Comparison of ENCODE assay signal across 8 mouse cellular contexts in the genomic region with DNA sequence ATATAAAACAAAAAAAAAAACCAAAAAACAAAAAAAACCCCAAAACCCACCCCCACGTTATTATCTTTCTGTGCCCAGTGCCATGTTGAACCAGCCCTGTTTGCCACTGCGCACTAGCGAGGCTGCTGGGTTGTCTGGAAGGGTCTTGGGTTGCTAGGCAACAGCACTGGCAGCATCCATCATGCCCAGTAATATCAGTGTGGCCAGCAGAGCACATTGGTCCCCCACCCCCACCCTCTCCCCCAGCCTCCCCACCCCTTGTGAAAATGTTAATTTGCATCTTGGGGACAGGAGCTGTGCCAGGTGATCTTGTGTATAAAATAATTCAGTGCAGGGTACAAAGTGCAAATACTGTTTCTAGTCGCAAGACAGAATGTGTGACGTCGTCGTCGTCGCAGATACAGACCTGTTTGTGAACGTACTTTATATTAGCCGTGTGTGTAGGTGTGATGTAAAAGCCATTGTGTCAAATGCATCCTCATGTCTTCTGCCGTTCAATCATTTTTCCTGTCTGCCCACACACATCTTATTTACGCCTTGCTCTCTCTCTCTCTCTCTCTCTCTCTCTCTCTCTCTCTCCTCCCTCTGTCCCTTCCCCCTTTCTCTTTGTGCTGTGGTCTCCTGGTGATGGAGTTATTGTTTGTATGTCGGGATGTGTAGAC.
DNase-seq lines count a peak whose midpoint lies in the region; ATAC-seq and TF ChIP-seq lines count a peak whose summit lies in the region.

No protein-coding gene starts in this region.

- no peak overlapping the region for H3K9ac ChIP-seq in kidney, postnatal 0 days (ENCODE audit: low read depth, low read length)
- peak overlapping the region; percentile 40; the same call in 1 of the 2 replicates for H3K9ac ChIP-seq in midbrain, embryonic 16.5 days (ENCODE audit: low read depth, low read length)
- no peak overlapping the region for H3K9ac ChIP-seq in lung, postnatal 0 days (replicated peaks; ENCODE audit: low read depth)

- H3K4me2 ChIP-seq in kidney, postnatal 0 days (ENCODE audit: low read length) = 0 out of 2 replicates have a peak overlapping the region, but pooled peaks have one; percentile 28
- H3K4me2 ChIP-seq in midbrain, embryonic 16.5 days (ENCODE audit: low read length) = peak overlapping the region; percentile 46
- H3K4me2 ChIP-seq in lung, postnatal 0 days (replicated peaks; ENCODE audit: low read depth, low read length) = no peak overlapping the region

- H3K27ac ChIP-seq in forebrain, embryonic 10.5 days = peak overlapping the region; percentile 77
- peak overlapping the region; percentile 8 for H3K27ac ChIP-seq in kidney, postnatal 0 days
- H3K27ac ChIP-seq in midbrain, embryonic 16.5 days (ENCODE audit: low read length) = peak overlapping the region; percentile 86
- no peak overlapping the region for H3K27ac ChIP-seq in lung, postnatal 0 days (ENCODE audit: low read length)

- WGBS in forebrain, embryonic 10.5 days = 57% methylated on average over 14 of the region's 14 CpGs
- 58% methylated on average over 14 of the region's 14 CpGs for WGBS in kidney, postnatal 0 days
- 10% methylated on average over 14 of the region's 14 CpGs for WGBS in midbrain, embryonic 16.5 days
- WGBS in lung, postnatal 0 days = 34% methylated on average over 14 of the region's 14 CpGs

- peaks cover 34% of the 10 kb centered on the region for H3K4me1 ChIP-seq in forebrain, embryonic 10.5 days
- no peaks in the 10 kb centered on the region for H3K4me1 ChIP-seq in kidney, postnatal 0 days (replicated peaks; ENCODE audit: insufficient read depth, low read length)
- H3K4me1 ChIP-seq in midbrain, embryonic 16.5 days (ENCODE audit: control insufficient read depth, insufficient read depth, low read length) = peaks cover 28% of the 10 kb centered on the region
- H3K4me1 ChIP-seq in lung, postnatal 0 days (ENCODE audit: insufficient read depth, low read depth, low read length) = no peaks in the 10 kb centered on the region

- H3K36me3 ChIP-seq in forebrain, embryonic 10.5 days (replicated peaks) = no peaks in the 10 kb centered on the region
- no peaks in the 10 kb centered on the region for H3K36me3 ChIP-seq in kidney, postnatal 0 days (ENCODE audit: insufficient read depth, low read length)
- H3K36me3 ChIP-seq in midbrain, embryonic 16.5 days (ENCODE audit: control insufficient read depth, insufficient read depth, low read length) = no peaks in the 10 kb centered on the region
- H3K36me3 ChIP-seq in lung, postnatal 0 days (ENCODE audit: insufficient read depth, low read length) = no peaks in the 10 kb centered on the region

- peak; percentile 67 for DNase-seq in kidney, adult 11 months
- DNase-seq in kidney, adult 9 months = no peak
- DNase-seq in forebrain, embryonic 10.5 days (ENCODE audit: extremely low spot score, low spot score) = peak; percentile 47
- DNase-seq in kidney, postnatal 0 days (ENCODE audit: low spot score) = no peak
- no peak for DNase-seq in urinary bladder, postnatal 4 days (ENCODE audit: low spot score in 2 of 2)
- DNase-seq in lung, postnatal 25 days (ENCODE audit: low spot score) = no peak
- DNase-seq in lung, postnatal 0 days (ENCODE audit: low spot score) = no peak

- no peak for TF ChIP-seq CTCF in kidney, postnatal 0 days (IDR thresholded peaks at IDR 0.05; ENCODE audit: low read depth)
- TF ChIP-seq CTCF in lung, postnatal 0 days (IDR thresholded peaks at IDR 0.05) = no peak

- peak; percentile 41; the same call in 1 of the 2 replicates for ATAC-seq in kidney, postnatal 0 days (replicated peaks; ENCODE audit: low FRiP score, low read depth)
- ATAC-seq in midbrain, embryonic 16.5 days = peak; percentile 98
- ATAC-seq in lung, postnatal 0 days = no peak

- peaks cover 4% of the 10 kb centered on the region; the same call in 1 of the 2 replicates for H3K9me3 ChIP-seq in forebrain, embryonic 10.5 days
- H3K9me3 ChIP-seq in kidney, postnatal 0 days (replicated peaks; ENCODE audit: low read length) = no peaks in the 10 kb centered on the region
- no peaks in the 10 kb centered on the region for H3K9me3 ChIP-seq in midbrain, embryonic 16.5 days (replicated peaks; ENCODE audit: control insufficient read depth, low read length, poor library complexity, severe bottlenecking)
- no peaks in the 10 kb centered on the region for H3K9me3 ChIP-seq in lung, postnatal 0 days (ENCODE audit: low read length)

- H3K27me3 ChIP-seq in forebrain, embryonic 10.5 days (ENCODE audit: poor library complexity, severe bottlenecking) = no peaks in the 10 kb centered on the region; the same call in 1 of the 2 replicates
- H3K27me3 ChIP-seq in kidney, postnatal 0 days (ENCODE audit: insufficient read depth, low read length) = no peaks in the 10 kb centered on the region
- H3K27me3 ChIP-seq in midbrain, embryonic 16.5 days (ENCODE audit: control insufficient read depth, insufficient read depth, low read depth, low read length) = no peaks in the 10 kb centered on the region
- no peaks in the 10 kb centered on the region for H3K27me3 ChIP-seq in lung, postnatal 0 days (replicated peaks; ENCODE audit: insufficient read depth, low read length)

- H3K4me3 ChIP-seq in forebrain, embryonic 10.5 days = no peak overlapping the region
- H3K4me3 ChIP-seq in kidney, postnatal 0 days (replicated peaks; ENCODE audit: low read depth, low read length) = no peak overlapping the region
- H3K4me3 ChIP-seq in midbrain, embryonic 16.5 days (ENCODE audit: low read depth, low read length) = no peak overlapping the region
- no peak overlapping the region for H3K4me3 ChIP-seq in lung, postnatal 0 days (ENCODE audit: low read depth, low read length)

- no peak for TF ChIP-seq EP300 in lung, postnatal 0 days (IDR thresholded peaks at IDR 0.05)

Comparison
In these comparisons a context has a peak if more than half of its experiments do, and no peak if none do; other contexts are left out.
1. DNase-seq: peak in kidney, adult 11 months (single experiment) and forebrain, embryonic 10.5 days (single experiment); none in kidney, adult 9 months (single experiment), kidney, postnatal 0 days (single experiment), urinary bladder, postnatal 4 days (0 of 2), lung, postnatal 25 days (single experiment) and lung, postnatal 0 days (single experiment).